10 mouse cellular contexts compared by ENCODE assay signal in the genomic region with DNA sequence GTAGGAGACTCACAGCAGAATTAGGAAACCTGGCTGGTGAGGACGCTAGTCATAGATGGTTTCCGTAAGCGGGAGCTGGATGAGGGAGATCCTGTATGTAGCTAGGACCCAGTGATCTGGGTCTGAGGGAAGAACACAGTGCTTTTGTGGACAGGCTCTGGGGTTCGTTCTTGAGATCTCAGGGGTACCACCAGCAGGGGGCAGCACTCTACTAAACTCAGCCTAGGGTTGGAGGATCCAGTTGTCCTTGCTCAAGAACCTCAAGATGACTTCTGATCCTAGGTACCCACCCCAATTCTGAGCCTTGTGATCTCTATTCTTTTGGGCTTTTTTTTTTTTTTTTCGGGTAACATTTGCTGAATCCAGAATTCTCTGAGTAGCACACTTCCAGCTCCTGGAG.
A peak's percentile ranks its signal among the peaks of the same experiment; 100 is the strongest.
DNase-seq lines count a peak whose midpoint lies in the region; ATAC-seq and TF ChIP-seq lines count a peak whose summit lies in the region.
"Had no signal": no experiment of that assay in that cellular context is flagged by ENCODE, and none has a peak within 500 bp of the region (broad histone marks: within the 10 kb centered on the region; RNA-seq: fewer than 3 reads in every experiment).

No protein-coding gene starts in this region.

- WGBS in kidney, embryonic 15.5 days = 81% methylated on average over 5 of the region's 5 CpGs
- 79% methylated on average over 5 of the region's 5 CpGs for WGBS in cerebellum, adult 2 months
- 87% methylated on average over 5 of the region's 5 CpGs for WGBS in forebrain, embryonic 12.5 days

- H3K4me2 ChIP-seq in kidney, embryonic 15.5 days = no peak overlapping the region
- H3K4me2 ChIP-seq in forebrain, embryonic 12.5 days = no peak overlapping the region
- H3K4me2 ChIP-seq: embryonic facial prominence, embryonic 12.5 days; liver, embryonic 15.5 days had no signal

- ATAC-seq in kidney, embryonic 15.5 days (replicated peaks; ENCODE audit: low FRiP score) = no peak
- no peak for ATAC-seq in forebrain, embryonic 12.5 days (ENCODE audit: low FRiP score)

- TF ChIP-seq POLR2A in cerebellum, adult 2 months (IDR thresholded peaks at IDR 0.05; ENCODE audit: borderline replicate concordance, insufficient read depth, low read length) = no peak

- H3K4me1 ChIP-seq in kidney, embryonic 15.5 days = no peaks in the 10 kb centered on the region
- H3K4me1 ChIP-seq in cerebellum, adult 2 months (ENCODE audit: control insufficient read depth, insufficient read depth, low read length) = peaks cover 2% of the 10 kb centered on the region
- peaks cover 8% of the 10 kb centered on the region for H3K4me1 ChIP-seq in forebrain, embryonic 12.5 days
- H3K4me1 ChIP-seq: embryonic facial prominence, embryonic 12.5 days; liver, embryonic 15.5 days had no signal

- intact Hi-C loops in heart, postnatal 14 days (cut with DNase I) = loop anchor here (2.0 to 10.0 kb wide), 3 partner anchors 142 to 310 kb away; a partner anchor contains a TSS

- no peak overlapping the region for H3K27ac ChIP-seq in kidney, embryonic 15.5 days
- H3K27ac ChIP-seq in cerebellum, adult 2 months (ENCODE audit: insufficient read depth, low read length) = no peak overlapping the region
- no peak overlapping the region for H3K27ac ChIP-seq in forebrain, embryonic 12.5 days
- H3K27ac ChIP-seq: liver, embryonic 15.5 days had no signal

- H3K36me3 ChIP-seq in kidney, embryonic 15.5 days = no peaks in the 10 kb centered on the region
- no peaks in the 10 kb centered on the region for H3K36me3 ChIP-seq in forebrain, embryonic 12.5 days (replicated peaks)
- H3K36me3 ChIP-seq: embryonic facial prominence, embryonic 12.5 days; liver, embryonic 15.5 days had no signal

- no peaks in the 10 kb centered on the region for H3K27me3 ChIP-seq in kidney, embryonic 15.5 days
- no peaks in the 10 kb centered on the region for H3K27me3 ChIP-seq in cerebellum, adult 2 months (ENCODE audit: control insufficient read depth, insufficient read depth, low read length)
- no peaks in the 10 kb centered on the region for H3K27me3 ChIP-seq in forebrain, embryonic 12.5 days
- H3K27me3 ChIP-seq: embryonic facial prominence, embryonic 12.5 days; liver, embryonic 15.5 days had no signal

- no peak overlapping the region for H3K9ac ChIP-seq in kidney, embryonic 15.5 days
- H3K9ac ChIP-seq in forebrain, embryonic 12.5 days = no peak overlapping the region
- H3K9ac ChIP-seq: embryonic facial prominence, embryonic 12.5 days; liver, embryonic 15.5 days had no signal

- H3K9me3 ChIP-seq in kidney, embryonic 15.5 days (replicated peaks) = no peaks in the 10 kb centered on the region
- H3K9me3 ChIP-seq in forebrain, embryonic 12.5 days = no peaks in the 10 kb centered on the region
- H3K9me3 ChIP-seq: embryonic facial prominence, embryonic 12.5 days; liver, embryonic 15.5 days had no signal

- peak; percentile 83 for DNase-seq in kidney, adult 18-20 months
- DNase-seq in NIH3T3 (ENCODE audit: low read depth) = peak; percentile 54
- DNase-seq in cerebellum, adult 2 months = peak; percentile 29 to 46
- DNase-seq in heart, postnatal 14 days = peak; percentile 31 to 56
- peak; percentile 17 to 34 for DNase-seq in left cerebral cortex, adult 8-10 months (ENCODE audit: low spot score in 2 of 2)
- peak; percentile 33 for DNase-seq in right cerebral cortex, postnatal 25 days

- no peak overlapping the region for H3K4me3 ChIP-seq in kidney, embryonic 15.5 days (replicated peaks)
- no peak overlapping the region for H3K4me3 ChIP-seq in cerebellum, adult 2 months (replicated peaks; ENCODE audit: insufficient read depth, low read depth, low read length)
- H3K4me3 ChIP-seq in forebrain, embryonic 12.5 days (replicated peaks) = no peak overlapping the region
- H3K4me3 ChIP-seq: embryonic facial prominence, embryonic 12.5 days; liver, embryonic 15.5 days had no signal

- peak; percentile 38; the same call in 1 of the 2 replicates for TF ChIP-seq CTCF in cerebellum, adult 2 months (IDR thresholded peaks at IDR 0.05; ENCODE audit: borderline replicate concordance, insufficient read depth, low read depth, low read length)

Comparison
In these comparisons a context has a peak if more than half of its experiments do, and no peak if none do; other contexts are left out.
1. DNase-seq: peak in every context shown above with its lines; median percentile 83 in kidney, adult 18-20 months; 54 in NIH3T3; 44 in heart, postnatal 14 days; 38 in cerebellum, adult 2 months; 33 in right cerebral cortex, postnatal 25 days; 26 in left cerebral cortex, adult 8-10 months.